Mouse (Mus musculus): ENCODE results near the gene Chic2. TPM values are rescaled to one million over a fixed set of nuclear protein-coding genes. Genes with fewer than 3 reads are reported as not detected.

Gene Chic2
- 22.0 TPM for polyA plus RNA-seq (2012; fragmentation: generic; extraction: Trizol)
- long read RNA-seq, experiment 1, full-length matches to known transcripts, result 9 of 12 reads
- long read RNA-seq, experiment 1, partial matches to known transcripts, result 1 of 12 reads
- long read RNA-seq, experiment 1, other reads (novel, unspliced or antisense), result 2 of 12 reads
- long read RNA-seq, experiment 2, full-length matches to known transcripts, result 6 of 6 reads
- long read RNA-seq, experiment 2, partial matches to known transcripts, result 0 of 6 reads
- long read RNA-seq, experiment 2, other reads (novel, unspliced or antisense), result 0 of 6 reads

DNA sequence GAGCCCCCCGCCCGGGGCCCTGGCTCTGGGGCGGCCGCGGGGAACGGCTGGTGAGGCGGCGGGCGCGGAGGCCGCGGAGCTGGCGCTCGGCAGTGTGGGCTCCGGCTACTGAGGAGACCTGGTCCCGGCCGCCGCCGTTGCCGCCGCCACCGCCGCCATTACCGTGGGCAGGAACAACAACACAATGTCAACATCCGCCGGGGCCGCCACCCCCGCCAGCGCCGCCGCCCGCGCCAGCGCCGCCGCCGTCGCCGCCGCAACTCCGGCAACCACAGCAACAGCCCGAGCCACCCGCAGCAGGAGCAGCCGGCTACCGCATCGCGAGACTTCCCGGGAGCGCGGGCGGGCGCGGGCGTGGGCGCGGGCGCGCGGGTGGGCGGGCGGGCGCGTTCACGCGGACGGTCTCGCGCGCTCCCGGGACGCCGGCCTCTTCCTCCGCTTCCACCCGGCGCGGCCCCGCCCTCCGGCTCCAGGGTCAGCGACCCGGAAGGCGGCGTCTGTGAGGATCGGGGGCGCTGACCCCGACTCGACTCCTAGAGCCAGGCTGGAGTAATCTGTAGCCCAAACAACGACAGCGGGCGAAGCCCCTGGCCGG lies at the start of gene Chic2:
Gene Chic2 (minus strand): TSS at position 465 of the 595 bp plus-strand sequence.
- TF ChIP-seq MYOG (IDR thresholded peaks at IDR 0.05; ENCODE audit: control insufficient read depth, extremely low read depth, insufficient read length) (no peak), FOSL1 (IDR thresholded peaks at IDR 0.05; ENCODE audit: insufficient read depth, low read length, poor library complexity, severe bottlenecking) (no peak), CEBPB (IDR thresholded peaks at IDR 0.05; ENCODE audit: low read depth) (no peak), USF1 (IDR thresholded peaks at IDR 0.05; ENCODE audit: low read depth) (no peak), CTCF (IDR thresholded peaks at IDR 0.05; ENCODE audit: control insufficient read depth, insufficient read depth, insufficient read length) (no peak), MYOD1 (IDR thresholded peaks at IDR 0.05; ENCODE audit: control insufficient read depth, insufficient read length, low read depth) (no peak), MAX (IDR thresholded peaks at IDR 0.05) (no peak)
- peaks cover 48% of the 10 kb centered on the region for H3K79me2 ChIP-seq (ENCODE audit: control insufficient read depth, insufficient read depth)
- peaks cover 8% of the 10 kb centered on the region for H3K36me3 ChIP-seq (ENCODE audit: control insufficient read depth, insufficient read depth)
- H3K27me3 ChIP-seq (ENCODE audit: control insufficient read depth, insufficient read depth, insufficient read length), result no peaks in the 10 kb centered on the region
- H3K4me3 ChIP-seq (ENCODE audit: insufficient read depth, poor library complexity, severe bottlenecking), result peak within 1 kb of the TSS; percentile 89
- peaks cover 38% of the 10 kb centered on the region for H3K79me3 ChIP-seq (ENCODE audit: low read depth)
- peak within 1 kb of the TSS; percentile 88 for H3ac ChIP-seq (ENCODE audit: control insufficient read depth, insufficient read length, low read depth)

DNA sequence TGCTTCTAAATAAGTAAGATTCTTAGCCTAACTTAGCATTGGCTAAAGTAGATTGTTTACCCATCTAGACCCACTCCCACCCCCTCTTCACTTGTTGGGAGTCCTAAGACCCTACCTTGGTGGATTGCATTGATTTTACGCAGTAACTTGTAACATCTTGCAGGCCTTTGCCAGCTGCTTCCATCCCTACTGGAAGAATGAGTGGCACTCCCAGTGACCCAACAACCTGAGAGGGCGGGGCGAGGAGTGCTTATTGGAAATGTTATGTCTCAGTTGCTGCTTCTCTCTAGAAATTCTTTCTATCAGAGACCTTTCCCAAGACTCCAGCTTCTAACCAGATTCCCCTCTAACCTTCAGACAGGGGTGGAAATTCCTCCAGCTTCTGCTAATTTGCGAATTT lies 41.3 kb upstream of the Chic2 start:
- Histone ChIP-seq H3K27me3 (ENCODE audit: control insufficient read depth, insufficient read depth, insufficient read length) (peaks cover 50% of the 10 kb centered on the region), H3K79me2 (ENCODE audit: control insufficient read depth, insufficient read depth) (no peaks in the 10 kb centered on the region), H3K79me3 (ENCODE audit: low read depth) (no peaks in the 10 kb centered on the region), H3ac (ENCODE audit: control insufficient read depth, insufficient read length, low read depth) (no peak overlapping the region), H3K36me3 (ENCODE audit: control insufficient read depth, insufficient read depth) (no peaks in the 10 kb centered on the region), H3K4me3 (ENCODE audit: insufficient read depth, poor library complexity, severe bottlenecking) (no peak overlapping the region)
- TF ChIP-seq MYOD1 (IDR thresholded peaks at IDR 0.05; ENCODE audit: control insufficient read depth, insufficient read length, low read depth) (no peak), USF1 (IDR thresholded peaks at IDR 0.05; ENCODE audit: low read depth) (no peak), FOSL1 (IDR thresholded peaks at IDR 0.05; ENCODE audit: insufficient read depth, low read length, poor library complexity, severe bottlenecking) (no peak), CTCF (IDR thresholded peaks at IDR 0.05; ENCODE audit: control insufficient read depth, insufficient read depth, insufficient read length) (no peak), CEBPB (IDR thresholded peaks at IDR 0.05; ENCODE audit: low read depth) (no peak), MAX (IDR thresholded peaks at IDR 0.05) (no peak), MYOG (IDR thresholded peaks at IDR 0.05; ENCODE audit: control insufficient read depth, extremely low read depth, insufficient read length) (no peak)

DNA sequence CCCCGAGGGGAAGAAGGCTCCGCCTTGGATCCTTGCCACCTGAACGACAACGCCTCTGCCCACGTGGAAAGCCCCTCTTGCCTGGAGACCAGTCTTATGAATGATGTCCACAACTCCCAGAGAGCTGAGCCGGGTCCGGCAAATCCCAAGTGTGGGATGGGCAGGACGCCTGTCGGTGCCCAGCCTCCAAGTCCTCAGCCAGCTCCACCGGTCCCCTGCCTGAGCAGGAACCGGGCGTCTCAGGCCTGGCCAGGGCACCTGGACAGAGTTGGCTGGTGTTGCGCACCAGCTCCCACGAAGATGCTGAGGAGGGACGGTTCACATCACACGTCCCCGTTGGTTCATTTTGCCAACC lies 40.9 kb upstream of the Chic2 start:
- TF ChIP-seq CEBPB (IDR thresholded peaks at IDR 0.05; ENCODE audit: low read depth) (no peak), MYOG (IDR thresholded peaks at IDR 0.05; ENCODE audit: control insufficient read depth, extremely low read depth, insufficient read length) (no peak), FOSL1 (IDR thresholded peaks at IDR 0.05; ENCODE audit: insufficient read depth, low read length, poor library complexity, severe bottlenecking) (no peak), MAX (IDR thresholded peaks at IDR 0.05) (no peak), CTCF (IDR thresholded peaks at IDR 0.05; ENCODE audit: control insufficient read depth, insufficient read depth, insufficient read length) (no peak), MYOD1 (IDR thresholded peaks at IDR 0.05; ENCODE audit: control insufficient read depth, insufficient read length, low read depth) (no peak), USF1 (IDR thresholded peaks at IDR 0.05; ENCODE audit: low read depth) (no peak)
- Histone ChIP-seq H3ac (ENCODE audit: control insufficient read depth, insufficient read length, low read depth) (no peak overlapping the region), H3K36me3 (ENCODE audit: control insufficient read depth, insufficient read depth) (no peaks in the 10 kb centered on the region), H3K4me3 (ENCODE audit: insufficient read depth, poor library complexity, severe bottlenecking) (no peak overlapping the region), H3K79me3 (ENCODE audit: low read depth) (no peaks in the 10 kb centered on the region), H3K79me2 (ENCODE audit: control insufficient read depth, insufficient read depth) (no peaks in the 10 kb centered on the region), H3K27me3 (ENCODE audit: control insufficient read depth, insufficient read depth, insufficient read length) (peaks cover 54% of the 10 kb centered on the region)

DNA sequence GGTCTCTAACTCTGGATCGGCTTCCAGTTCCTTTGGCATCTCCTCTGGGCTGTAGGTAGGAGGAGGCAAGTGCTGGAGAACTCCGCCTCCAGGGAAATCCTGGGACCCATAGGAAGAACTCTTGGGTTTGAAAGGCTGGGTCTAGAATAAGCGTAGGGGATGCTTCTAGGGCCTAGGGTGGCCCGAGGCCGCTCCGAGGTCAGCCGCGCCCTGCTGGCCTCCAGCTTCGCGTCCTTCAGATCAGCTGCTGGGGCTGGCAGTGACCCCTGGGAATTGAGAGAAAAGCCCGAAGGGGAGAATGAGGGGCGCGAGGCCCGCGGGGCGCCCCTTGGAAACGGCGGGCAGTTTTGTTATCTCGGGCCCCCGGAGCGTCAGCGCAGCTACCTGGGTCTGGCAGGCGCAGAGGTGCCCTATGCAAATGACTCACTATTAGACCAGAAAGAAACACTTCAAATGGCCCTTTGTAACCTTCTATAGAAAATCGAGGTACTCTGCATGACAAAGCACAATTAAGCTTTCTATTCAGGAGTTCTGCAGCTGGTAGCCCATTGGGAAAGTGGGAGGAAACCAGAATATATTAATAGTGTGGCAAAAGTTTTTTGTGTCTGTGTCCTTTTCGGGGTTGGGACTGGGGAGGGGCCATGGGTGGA lies 40.4 kb upstream of the Chic2 start:
- Histone ChIP-seq H3K79me2 (ENCODE audit: control insufficient read depth, insufficient read depth) (no peaks in the 10 kb centered on the region), H3ac (ENCODE audit: control insufficient read depth, insufficient read length, low read depth) (no peak overlapping the region), H3K27me3 (ENCODE audit: control insufficient read depth, insufficient read depth, insufficient read length) (peaks cover 59% of the 10 kb centered on the region), H3K4me3 (ENCODE audit: insufficient read depth, poor library complexity, severe bottlenecking) (no peak overlapping the region), H3K36me3 (ENCODE audit: control insufficient read depth, insufficient read depth) (no peaks in the 10 kb centered on the region), H3K79me3 (ENCODE audit: low read depth) (no peaks in the 10 kb centered on the region)
- no peak for TF ChIP-seq MYOG (IDR thresholded peaks at IDR 0.05; ENCODE audit: control insufficient read depth, extremely low read depth, insufficient read length)
- no peak for TF ChIP-seq USF1 (IDR thresholded peaks at IDR 0.05; ENCODE audit: low read depth)
- no peak for TF ChIP-seq FOSL1 (IDR thresholded peaks at IDR 0.05; ENCODE audit: insufficient read depth, low read length, poor library complexity, severe bottlenecking)
- no peak for TF ChIP-seq MAX (IDR thresholded peaks at IDR 0.05)
- TF ChIP-seq MYOD1 (IDR thresholded peaks at IDR 0.05; ENCODE audit: control insufficient read depth, insufficient read length, low read depth), result no peak
- no peak for TF ChIP-seq CTCF (IDR thresholded peaks at IDR 0.05; ENCODE audit: control insufficient read depth, insufficient read depth, insufficient read length)
- TF ChIP-seq CEBPB (IDR thresholded peaks at IDR 0.05; ENCODE audit: low read depth), result no peak

DNA sequence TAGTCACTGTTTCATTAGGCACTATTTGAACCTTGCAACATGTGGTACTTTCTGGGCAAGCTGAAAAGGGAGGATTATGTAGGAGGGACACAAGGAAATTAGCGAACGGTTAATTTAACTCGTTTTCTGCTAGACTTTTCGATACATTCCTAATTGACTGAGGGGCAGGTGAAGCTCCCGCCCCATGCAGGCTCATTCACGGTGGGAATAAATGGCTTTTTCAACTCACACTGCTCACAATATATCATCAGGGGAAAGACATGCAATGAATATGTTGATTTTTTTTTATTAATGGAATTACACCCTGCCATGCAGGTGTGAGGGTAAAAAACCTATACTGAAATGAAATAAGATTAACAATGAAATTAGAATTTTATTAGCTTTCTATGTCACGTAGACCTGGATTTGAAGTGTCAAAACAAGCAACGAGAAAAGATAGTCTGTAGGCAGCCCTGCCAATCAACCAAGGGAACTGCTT lies 39.9 kb upstream of the Chic2 start:
- Histone ChIP-seq H3K27me3 (ENCODE audit: control insufficient read depth, insufficient read depth, insufficient read length) (peaks cover 59% of the 10 kb centered on the region), H3K79me3 (ENCODE audit: low read depth) (no peaks in the 10 kb centered on the region), H3K36me3 (ENCODE audit: control insufficient read depth, insufficient read depth) (no peaks in the 10 kb centered on the region), H3ac (ENCODE audit: control insufficient read depth, insufficient read length, low read depth) (no peak overlapping the region), H3K4me3 (ENCODE audit: insufficient read depth, poor library complexity, severe bottlenecking) (no peak overlapping the region), H3K79me2 (ENCODE audit: control insufficient read depth, insufficient read depth) (no peaks in the 10 kb centered on the region)
- no peak for TF ChIP-seq FOSL1 (IDR thresholded peaks at IDR 0.05; ENCODE audit: insufficient read depth, low read length, poor library complexity, severe bottlenecking)
- no peak for TF ChIP-seq MYOD1 (IDR thresholded peaks at IDR 0.05; ENCODE audit: control insufficient read depth, insufficient read length, low read depth)
- TF ChIP-seq CTCF (IDR thresholded peaks at IDR 0.05; ENCODE audit: control insufficient read depth, insufficient read depth, insufficient read length), result no peak
- TF ChIP-seq MAX (IDR thresholded peaks at IDR 0.05), result no peak
- TF ChIP-seq MYOG (IDR thresholded peaks at IDR 0.05; ENCODE audit: control insufficient read depth, extremely low read depth, insufficient read length), result no peak
- TF ChIP-seq CEBPB (IDR thresholded peaks at IDR 0.05; ENCODE audit: low read depth), result no peak
- TF ChIP-seq USF1 (IDR thresholded peaks at IDR 0.05; ENCODE audit: low read depth), result no peak

Measured in C2C12 (cell line).